Mouse (Mus musculus) frontal cortex, postnatal 36 days (tissue): Measurements from ENCODE around the gene Kcnma1.

Experiments
- DNase-seq, 2 experiments: peaks; one replicate each; pipeline ENCODE4 v3.0.0; 2022; ENCODE audit warnings: low spot score in 2 of 2

Kcnma1 gene

DNA sequence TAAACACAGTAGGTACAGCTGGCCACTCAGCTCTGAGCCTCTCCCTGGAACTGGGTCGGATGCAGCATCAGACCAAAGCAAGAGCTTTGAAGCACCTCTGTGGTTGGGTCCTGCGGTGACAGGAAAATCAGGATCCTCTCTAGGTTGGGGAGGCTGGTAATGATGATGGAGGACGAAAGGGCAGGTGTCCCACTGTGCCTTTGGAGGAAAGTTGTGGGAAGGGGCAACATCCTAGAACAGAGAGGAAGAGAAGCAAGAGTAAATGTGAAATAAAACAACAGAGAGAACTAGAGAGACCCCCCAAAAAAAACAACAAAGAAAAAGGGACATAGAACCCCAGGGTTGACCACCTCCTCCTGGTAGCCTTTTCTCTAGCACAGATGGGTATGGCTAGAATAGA is at the start of gene Kcnma1:
Kcnma1 (minus strand) TSS at position 101 of the 400 bp plus-strand sequence.
- DNase-seq, result no peak

DNA sequence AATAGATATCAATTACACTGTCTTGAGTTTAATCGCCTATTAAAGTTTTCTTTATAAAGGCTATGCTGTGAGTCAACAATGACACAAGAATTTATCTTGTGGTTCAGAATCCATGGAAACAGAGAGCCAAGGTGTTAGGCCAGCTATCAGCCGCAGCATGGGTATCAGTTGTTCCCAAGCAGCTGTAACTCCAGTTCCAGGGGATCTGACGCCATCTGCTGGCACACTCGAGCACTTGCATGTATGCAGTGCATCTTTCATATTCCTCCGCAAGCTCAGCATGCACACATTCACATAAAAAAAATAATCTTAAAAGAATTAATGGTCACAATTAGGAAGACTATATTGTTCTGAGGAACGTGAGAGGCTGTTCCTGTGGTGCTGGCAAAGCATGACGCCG is 45.5 kb upstream of the Kcnma1 start:
- peak; percentile 29 to 53 for DNase-seq

DNA sequence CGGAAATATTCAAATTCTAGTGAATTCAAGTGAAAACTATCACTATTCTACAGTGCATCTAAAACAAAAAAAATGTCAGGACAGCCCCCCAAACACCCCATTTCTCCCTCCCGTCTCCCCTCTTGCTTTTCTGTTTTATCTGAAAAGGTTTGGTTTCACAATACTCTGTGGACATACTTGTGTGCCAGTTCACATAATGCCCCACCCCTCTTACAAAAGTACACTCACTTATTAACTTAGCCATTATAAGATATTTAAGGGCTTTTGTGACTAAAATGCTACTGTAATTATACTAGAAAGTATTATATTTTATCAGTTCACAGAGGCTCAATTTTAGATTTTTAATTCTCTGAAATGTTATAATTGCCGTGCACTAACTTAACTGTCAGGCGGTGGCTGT is 45.0 kb upstream of the Kcnma1 start:
- DNase-seq, result no peak

DNA sequence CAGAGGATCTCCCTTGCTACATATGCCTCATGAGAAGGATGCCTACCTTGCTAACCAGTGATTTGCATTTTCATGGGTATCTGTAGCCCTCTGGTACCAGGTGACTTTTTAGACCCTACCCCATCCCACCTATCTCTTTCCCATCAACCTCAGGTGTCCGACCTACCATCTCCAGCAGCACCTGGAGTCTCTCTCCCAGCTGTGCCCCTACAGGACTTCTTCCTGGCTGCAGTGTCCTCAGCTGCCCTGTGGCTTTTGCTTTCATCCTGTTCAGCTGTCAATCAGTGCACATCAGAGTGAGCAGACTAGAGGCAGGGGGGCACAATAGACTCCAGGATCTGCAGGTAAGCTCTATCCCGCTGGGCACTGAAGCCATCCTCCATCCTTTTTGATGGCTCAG is 37.5 kb upstream of the Kcnma1 start:
- DNase-seq, result no peak

DNA sequence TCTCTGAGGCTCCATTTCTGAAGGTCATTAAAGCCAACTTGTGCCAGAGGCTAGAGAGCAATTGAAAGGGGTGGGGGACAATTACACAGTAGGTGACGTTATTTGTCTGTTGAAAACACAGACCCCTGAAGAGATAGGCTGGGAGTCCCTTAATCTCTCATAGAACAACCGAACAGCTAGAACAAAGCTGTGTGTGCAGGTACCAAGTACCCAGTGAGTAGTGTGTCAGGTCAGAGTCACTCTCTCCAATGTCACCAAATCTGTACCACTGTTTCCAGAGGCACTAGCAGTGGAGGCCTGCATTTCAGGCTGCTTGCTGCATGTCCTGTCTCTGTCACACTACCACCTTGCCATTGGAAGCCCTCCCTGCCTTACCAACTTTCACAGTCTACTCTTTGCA is 22.3 kb upstream of the Kcnma1 start:
- no peak for DNase-seq

DNA sequence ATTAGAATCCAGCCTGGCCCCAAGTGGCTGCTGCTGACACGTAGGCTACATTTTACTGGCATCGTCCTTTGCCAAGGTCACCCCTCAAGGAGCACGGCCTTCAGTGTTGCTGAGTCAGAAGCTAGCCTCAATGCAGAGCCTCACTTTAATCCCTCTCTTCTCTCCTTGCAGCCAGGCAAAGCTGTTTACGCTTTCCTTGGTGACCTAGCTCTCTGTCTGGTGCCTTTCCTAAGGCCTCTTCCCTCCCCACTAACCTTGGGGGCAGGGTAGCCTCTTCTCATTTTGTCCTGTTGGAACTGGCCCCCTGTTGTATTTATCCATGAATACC is 21.9 kb upstream of the Kcnma1 start:
- no peak for DNase-seq

DNA sequence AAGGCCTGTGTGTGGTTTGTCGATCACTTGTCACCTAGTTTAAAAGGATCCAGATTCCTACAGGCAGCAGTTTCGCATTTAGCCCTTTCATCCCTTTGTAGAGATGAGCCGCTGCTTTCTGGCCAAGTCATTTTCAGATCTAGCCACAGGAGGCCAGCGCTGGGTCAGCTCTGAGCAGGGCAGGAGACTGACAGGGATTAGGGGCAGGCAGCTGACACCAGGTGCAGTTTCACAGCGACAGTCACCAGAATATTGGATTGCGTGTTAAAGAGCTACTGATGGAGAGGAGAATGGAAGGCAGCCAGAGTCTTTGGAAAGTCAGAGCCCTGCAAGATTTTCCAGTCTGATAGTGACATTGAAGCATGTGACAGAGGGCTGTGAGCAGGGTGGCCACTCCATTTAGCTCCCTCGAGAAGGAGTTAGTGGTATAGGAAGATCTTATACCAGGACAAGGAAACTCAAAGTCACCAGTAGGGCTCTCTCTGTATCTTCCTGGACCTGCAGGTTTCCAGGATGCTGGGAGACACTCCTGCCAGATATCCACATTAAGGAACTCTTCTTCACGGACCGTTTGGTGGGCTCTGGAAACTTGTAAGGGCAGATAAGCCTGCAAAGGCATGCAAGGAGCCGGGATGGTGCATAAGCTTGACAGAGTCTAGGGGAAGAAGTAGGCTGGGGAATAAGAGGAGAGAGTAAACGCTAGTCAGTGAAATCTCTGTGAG is 21.4 kb upstream of the Kcnma1 start:
- no peak for DNase-seq

DNA sequence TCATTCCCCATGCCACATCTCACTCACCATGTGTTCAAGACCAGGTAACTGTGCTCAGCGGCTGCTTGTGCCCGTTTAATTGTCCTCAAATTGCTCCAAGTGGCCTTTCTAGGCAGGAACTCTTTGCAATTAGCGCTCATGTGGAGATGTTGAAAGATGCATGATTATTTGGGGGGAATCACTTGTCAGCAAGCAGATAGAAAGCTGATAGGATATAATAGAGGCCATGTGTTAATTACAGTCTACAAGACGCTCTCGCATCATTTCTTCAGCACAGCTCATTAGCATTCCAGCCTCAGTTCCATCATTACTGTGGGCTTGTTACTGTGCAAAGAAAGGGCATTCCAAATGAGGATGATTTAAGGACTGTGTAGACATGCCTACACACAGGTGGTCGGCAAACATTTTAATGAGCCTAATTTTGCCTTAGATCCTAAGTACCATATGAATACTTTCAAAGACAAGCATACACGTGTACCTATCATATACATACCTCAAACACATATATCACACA is 18.6 kb upstream of the Kcnma1 start:
- DNase-seq, result no peak

DNA sequence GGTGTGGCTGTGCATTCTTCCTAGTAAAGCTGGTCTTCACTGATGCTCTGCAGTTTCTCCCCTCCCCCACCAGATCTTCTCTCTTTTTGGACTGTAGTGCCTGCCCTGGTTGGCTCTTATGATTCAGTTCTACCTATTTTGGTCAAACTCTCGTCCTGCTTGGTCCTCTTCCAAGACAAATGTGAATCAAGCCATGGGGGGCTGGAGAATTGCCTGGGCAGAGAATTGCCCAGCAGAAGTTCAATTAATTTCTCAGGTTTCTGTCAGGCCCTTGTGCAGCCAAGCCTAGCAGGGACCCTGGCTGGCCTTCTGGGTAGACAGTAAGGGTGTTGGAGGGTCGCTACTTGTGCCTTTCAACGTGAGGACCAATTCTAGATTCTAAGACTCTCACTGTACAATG is 17.9 kb upstream of the Kcnma1 start:
- peak in 1 of 2 experiments; percentile 29 for DNase-seq

DNA sequence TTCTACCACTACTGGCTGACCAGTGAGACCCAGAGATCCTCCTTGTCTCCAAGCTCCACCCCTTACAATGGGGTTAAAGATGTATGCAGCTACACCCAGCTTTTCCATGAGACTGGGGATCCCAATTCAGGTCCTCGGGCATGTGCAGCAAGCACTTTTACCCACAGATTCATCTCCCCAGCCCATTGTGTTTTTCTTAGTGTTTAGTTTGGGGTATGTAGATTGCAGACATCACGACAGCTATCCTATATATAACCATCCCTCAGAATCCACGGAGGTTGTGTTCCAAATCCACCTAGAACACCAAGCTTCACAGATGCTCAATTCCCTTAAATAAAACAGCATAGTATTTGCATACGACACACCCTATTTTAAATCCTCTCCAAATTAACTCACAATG is 6.4 kb upstream of the Kcnma1 start:
- DNase-seq, result peak in 1 of 2 experiments; percentile 59

DNA sequence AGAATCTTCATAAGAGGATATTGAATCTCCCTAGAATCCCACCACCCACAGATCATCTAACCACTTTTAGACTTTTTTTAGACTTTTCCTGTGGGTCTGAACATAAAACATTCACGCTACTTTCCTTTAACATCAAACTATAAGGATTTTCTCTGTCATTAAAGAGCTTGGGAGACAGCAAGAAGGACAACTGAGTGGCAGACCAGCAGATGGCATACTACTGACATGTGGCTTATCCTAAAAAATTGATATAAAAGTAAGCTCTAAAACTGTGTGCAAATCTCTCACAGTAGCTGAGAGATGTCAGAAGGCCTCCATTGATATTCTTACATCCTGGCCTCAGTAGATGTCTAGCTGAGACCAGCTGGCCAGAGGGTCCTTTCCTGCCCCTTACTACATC is 4.3 kb downstream of the Kcnma1 start:
- no peak for DNase-seq

DNA sequence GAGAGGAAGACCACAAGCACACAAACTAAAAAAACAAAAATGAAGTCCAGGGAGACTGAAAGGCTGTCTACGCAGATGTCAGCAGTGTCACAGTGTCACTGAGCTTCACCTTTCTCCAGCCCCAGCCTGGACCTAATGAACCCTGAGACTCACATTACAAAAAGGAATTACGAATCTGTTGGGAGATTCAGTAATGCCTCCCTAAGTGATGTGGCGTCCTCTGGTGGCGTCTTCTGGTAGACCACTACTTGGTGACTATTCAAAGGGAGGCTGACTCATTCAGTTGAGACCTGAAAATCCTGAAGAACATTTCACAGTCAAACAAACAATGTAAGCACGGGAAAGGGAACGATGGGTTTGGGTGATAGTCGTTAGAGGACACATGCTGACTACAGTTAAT is 6.0 kb downstream of the Kcnma1 start:
- peak; percentile 84 to 88 for DNase-seq

DNA sequence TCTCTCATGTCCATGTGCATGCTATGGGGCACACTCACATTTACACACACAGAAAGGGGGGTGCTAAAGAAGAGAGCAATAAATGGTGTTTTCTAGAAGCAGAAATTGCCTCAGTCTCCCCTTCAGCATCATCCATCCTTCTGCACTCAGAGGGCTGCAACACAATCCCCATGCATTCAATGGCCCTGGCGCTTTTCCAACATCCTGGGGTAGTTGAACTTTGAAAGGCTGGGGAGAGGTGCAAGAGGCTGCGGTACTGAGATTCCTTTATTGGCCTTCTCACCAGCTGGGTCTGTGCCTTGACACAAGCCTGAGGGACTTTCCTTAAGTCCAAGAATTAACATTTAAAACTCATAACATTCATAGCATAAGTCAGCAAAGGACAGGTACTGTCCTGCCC is 8.0 kb downstream of the Kcnma1 start:
- DNase-seq, result no peak

DNA sequence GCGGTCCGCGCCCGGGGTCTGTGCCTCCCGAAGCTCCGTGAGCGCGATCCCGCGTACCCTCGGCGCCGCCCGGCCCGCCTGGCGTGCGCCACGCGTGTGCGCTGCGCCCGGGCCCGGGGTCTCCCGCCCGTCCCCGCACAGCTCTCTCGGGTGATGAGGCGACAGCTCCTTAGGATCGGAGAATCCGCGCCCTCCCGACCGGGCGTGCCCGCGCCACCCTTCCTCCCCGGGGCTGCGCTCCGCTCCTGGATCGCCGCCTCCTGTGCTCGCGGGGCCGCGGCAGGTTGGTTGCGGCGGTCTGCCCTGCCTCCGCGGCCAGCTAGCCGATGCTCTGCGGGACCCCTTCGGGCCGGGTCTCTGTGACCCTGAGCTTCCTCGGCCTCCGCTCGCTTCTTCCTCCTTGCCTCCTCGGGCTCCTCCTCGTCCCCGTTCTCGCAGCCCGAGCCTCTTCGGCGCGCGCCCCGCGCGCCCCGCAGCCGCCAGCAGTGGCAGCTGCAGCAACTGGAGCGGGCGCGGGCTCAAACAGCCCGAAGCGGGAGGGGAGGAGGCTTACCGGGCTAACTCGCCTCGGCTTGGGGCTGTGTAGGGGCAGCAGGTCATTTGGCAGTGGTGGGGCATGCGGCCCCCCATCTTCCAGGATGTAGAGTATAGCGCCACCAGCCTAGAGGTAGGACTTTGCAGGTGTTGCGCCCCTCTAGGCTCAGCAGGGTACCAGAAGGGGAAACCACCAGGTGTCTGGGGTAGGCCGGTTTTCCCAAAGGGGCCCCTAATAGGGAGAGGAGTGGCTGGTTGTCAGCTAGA is 9.6 kb downstream of the Kcnma1 start:
- DNase-seq, result peak; percentile 63 to 69

DNA sequence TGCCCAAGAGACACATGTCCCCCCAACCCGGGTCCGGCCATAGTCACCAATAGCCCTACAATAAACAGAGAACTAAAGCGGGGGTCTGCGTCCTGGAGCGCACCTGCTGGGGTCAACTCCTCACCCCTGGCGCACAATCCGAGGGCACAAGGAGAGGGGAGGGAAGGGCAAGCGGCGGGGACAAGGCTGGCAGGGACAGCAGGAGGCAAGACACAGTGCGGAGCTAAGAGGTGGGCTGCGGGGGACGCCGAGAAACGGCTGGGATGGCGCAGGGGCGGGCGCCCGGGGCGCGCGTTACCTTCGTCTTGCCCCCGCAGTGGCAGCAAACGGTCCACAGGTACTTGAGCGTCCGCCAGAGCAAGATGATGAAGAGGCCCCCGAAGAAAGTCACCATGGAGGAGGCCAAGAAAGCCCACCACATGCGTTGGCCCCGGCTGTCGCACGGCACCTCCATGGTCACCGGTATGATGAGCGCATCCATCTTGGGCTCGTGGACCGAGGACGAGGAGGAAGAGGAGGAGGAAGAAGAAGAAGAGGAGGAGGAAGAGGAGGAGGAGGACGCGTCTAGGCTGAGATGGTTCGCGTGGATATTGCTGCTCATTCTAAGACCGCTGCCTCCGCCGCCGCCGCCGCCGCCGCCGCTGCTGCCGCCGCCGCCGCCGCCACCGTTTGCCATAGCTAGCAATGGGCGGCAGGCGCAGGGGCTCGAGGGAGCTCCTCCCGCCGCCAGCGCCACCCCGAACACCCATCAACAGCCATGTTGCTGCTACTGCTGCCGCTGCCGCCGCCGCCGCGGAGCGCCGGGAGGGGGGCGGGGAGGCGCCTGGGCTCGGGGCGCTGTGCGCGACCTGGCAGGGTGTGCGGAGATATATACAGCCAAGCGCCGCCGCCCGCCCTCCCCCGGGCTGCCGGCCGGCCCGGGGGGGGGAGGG is 10.6 kb downstream of the Kcnma1 start:
- peak; percentile 72 to 75 for DNase-seq

DNA sequence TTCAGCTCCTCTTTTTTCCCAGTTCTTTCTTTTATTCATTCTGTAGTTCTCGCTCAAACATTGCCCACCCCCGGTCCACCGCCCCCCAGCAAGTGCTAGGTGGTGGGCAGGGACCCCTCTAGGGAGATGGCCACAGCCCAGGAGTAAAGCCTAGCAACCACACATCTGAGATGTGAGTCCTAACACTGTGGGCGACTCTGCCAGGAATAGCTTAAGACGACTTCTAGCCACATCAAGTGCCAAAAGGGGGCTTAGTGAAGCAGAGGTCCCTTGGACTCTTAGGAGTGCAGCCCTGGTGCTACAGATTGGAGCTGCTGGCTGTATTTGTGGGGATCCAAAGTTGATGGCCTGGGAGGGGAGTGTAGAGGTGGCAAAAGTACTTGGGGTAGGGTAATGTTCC is 11.6 kb downstream of the Kcnma1 start:
- DNase-seq, result peak; percentile 51 to 53

DNA sequence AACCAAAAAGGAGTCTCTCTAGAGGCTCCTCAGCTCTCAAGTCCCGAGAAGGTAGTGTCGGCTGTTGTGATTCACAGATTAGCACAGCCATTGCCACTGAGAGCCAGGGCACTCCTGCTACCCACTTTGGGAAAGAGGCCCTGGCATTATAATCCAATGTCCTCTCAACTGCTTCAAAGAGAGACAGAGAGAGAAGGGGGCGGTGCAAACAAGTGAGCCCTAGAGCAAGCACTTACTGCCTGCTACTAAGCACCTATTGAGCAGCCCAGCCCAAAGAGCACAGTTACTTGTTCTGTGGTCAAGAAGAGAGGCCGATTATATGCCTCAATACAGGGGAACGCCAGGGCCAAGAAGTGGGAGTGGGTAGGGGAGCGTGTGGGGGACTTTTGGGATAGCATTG is 16.4 kb downstream of the Kcnma1 start:
- DNase-seq, result no peak

DNA sequence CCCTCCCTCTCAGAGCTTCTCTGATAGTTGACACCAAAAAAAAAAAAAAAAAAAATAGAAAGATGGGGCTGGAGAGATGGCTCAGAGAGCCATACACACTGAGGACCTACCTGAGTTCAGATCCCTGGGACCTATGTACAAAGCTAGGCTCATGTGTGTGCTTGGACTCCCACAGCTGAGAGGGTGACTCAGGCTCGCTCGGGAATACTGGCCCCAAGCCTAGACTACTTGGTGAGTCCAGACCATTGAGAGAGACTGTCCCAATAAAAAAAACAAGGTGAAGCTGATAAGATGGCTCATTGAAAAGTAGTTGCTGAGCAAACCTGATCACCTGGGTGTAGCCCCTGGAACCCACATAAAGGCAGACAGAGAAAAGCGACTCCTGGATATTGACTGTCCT is 18.5 kb downstream of the Kcnma1 start:
- no peak for DNase-seq

DNA sequence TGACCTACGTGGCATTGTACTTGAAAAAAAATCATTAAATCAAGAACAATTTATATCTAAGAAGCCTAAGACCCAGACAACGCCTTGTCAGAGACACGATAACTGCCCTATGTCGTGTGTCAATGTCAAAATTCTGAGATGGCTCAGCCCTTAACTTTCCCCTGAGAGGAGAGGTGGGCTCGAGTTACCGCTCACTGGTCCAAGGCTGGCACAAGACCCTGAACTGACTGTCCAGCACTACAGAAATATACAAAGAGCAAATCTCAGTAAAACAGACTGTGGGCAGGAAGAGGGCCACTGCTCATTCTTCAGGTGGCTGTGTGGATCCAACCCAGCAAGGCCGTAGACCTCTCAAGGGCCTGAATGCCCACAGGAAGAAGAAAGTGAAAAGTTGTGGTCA is 23.4 kb downstream of the Kcnma1 start:
- no peak for DNase-seq

DNA sequence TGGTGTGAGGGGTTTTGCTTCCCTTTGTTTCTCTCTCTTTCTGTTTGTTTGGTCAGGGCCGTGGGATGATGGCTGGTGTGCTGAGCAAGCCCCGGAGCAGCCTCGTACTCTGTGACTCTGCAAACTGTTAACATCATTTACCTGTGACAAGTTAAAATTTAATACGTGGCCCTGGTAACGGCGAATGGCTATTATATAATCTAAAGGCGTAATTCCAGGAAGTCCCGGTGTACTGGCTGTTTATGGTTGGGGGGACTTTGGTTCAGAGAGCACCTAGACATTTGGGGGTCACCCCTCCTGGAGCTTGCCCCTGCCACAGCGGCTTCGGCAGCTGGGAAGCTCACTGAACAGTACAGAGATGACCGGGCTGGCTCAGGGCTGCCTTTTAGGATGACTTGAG is 24.6 kb downstream of the Kcnma1 start:
- no peak for DNase-seq

DNA sequence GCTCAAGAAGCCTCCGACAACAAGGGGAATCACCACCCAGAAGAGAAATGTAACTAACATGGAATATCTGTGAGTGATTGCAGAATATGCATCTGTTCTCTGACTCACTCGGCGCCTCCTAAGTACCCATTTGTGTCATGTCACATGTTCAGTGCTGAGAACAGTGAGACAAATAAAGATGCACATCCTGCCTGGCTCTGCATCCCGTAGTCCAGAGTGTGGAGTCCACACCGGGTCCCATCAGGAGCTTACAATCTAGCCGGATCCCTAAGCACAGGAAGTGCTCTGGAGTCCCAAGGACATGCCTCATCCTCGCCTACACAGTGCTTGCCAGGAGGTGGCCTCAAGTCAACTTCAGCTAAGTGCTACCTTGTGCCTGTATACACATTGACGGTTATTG is 32.1 kb downstream of the Kcnma1 start:
- peak; percentile 61 to 74 for DNase-seq

DNA sequence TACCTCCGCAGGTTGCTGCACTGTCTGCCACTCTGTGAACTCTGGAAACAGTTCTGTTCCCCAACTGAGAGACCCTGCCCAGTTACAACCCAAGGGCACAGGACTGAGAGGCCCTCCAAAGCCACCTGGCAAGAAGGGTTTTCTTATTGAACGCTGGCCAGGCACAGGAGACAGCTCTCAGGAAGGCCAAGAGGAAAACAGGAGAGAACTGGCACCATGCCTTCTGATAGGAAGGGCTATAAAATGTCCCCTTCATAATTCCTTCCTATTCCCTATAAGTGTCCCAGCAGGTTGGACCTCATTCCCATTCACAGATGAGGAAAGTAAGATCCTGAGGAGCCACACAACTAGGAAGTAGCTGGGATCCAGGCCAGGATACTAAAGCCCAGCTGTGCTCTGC is 39.6 kb downstream of the Kcnma1 start:
- no peak for DNase-seq
